Mouse (Mus musculus) lung, postnatal 0 days (tissue): ENCODE results near the gene Arsg.

Source experiments
- CTCF ChIP-seq: IDR thresholded peaks from 2 replicates; pipeline ENCODE4 v1.5.1; 2016; ENCODE audit warnings: antibody characterized with exemption, mild to moderate bottlenecking
- EP300 ChIP-seq: IDR thresholded peaks from 2 replicates; pipeline ENCODE4 v1.6.1; 2016; ENCODE audit warnings: antibody characterized with exemption, mild to moderate bottlenecking, control low read depth

DNA sequence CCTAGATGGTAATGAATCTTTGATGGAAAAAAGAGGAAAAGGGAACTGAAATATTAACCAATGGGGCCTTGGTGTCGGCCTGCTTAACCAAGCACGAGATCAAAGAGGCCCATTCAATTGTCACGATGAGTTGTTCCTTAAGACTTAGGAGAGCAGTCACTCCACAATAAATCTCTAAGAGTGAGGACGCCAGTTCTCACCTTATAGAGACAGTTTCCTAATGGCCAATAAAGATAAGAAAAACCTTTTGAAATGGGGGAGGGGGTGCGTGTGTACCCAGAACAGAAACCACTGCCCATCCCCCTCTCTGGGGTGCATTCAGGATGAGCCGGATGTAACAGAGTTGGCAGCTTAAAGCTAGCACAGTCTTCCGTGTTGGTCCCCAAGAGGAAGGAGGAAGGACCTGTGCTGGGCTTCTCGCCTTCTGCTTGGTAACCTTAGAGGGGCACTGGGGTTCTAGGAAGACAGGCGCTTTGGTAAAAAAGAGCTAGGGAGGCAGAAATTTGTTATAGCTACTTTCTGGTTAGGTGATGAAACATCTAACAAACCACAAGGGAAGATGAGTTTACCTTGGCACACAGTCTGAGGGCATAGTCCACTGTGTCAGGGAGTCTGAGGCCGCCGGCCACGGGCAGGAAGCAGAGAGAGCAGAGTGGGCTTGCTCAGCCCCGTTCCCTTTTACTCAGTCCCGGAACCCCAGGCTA is 22.7 kb downstream of the Arsg start:
- TF ChIP-seq CTCF (no peak), EP300 (no peak)
